Mouse (Mus musculus): ENCODE measurements at regions not wholly inside any gene's neighbourhood (a gene's known extent, or its start where the extent isn't known, plus 50 kb on each side); places are given as distances from the start of the nearest gene placed in this dataset.
"Not testable (repeated sequence)": the region's sequence is repeated elsewhere in the genome, so short reads cannot be mapped to it uniquely, and the experiment has no call there.

GRCm38 (mm10) chr13:12940911-12941310 lies 64.3 kb downstream of the Prl2c2 start:
- H3K36me3 ChIP-seq (ENCODE audit: control insufficient read depth, insufficient read depth, low read length); H3K4me1 ChIP-seq (ENCODE audit: control insufficient read depth, insufficient read depth, low read length); H3K4me3 ChIP-seq (ENCODE audit: low read depth, low read length); DNase-seq (ENCODE audit: low spot score); H3K4me2 ChIP-seq (ENCODE audit: low read length); H3K9ac ChIP-seq (ENCODE audit: low read length); ATAC-seq; H3K27me3 ChIP-seq (replicated peaks; ENCODE audit: control insufficient read depth, insufficient read depth, low read length); H3K27ac ChIP-seq (ENCODE audit: low read depth, low read length): not testable (repeated sequence)
- H3K9me3 ChIP-seq (replicated peaks; ENCODE audit: control insufficient read depth, low read length), result peaks cover 23% of the 10 kb centered on the region

- ATAC-seq; H3K27ac ChIP-seq (ENCODE audit: low read depth, low read length); H3K9ac ChIP-seq (ENCODE audit: low read length); H3K4me1 ChIP-seq (ENCODE audit: control insufficient read depth, insufficient read depth, low read length); H3K27me3 ChIP-seq (replicated peaks; ENCODE audit: control insufficient read depth, insufficient read depth, low read length); H3K36me3 ChIP-seq (ENCODE audit: control insufficient read depth, insufficient read depth, low read length); H3K4me3 ChIP-seq (ENCODE audit: low read depth, low read length); DNase-seq (ENCODE audit: low spot score); H3K4me2 ChIP-seq (ENCODE audit: low read length): not testable (repeated sequence)
- 2% methylated on average over 1 of the region's 1 CpGs for WGBS
- H3K9me3 ChIP-seq (replicated peaks; ENCODE audit: control insufficient read depth, low read length), result peaks cover 56% of the 10 kb centered on the region
These were observed 70.1 kb downstream of the Prl2c2 start for GRCm38 (mm10) chr13:12935103-12935502.

GRCm38 (mm10) chr13:12931907-12932617 lies 73.1 kb downstream of the Prl2c2 start:
- not testable (repeated sequence) for H3K27me3 ChIP-seq (replicated peaks; ENCODE audit: control insufficient read depth, insufficient read depth, low read length); H3K4me2 ChIP-seq (ENCODE audit: low read length); H3K27ac ChIP-seq (ENCODE audit: low read depth, low read length); H3K9ac ChIP-seq (ENCODE audit: low read length); H3K4me3 ChIP-seq (ENCODE audit: low read depth, low read length); H3K4me1 ChIP-seq (ENCODE audit: control insufficient read depth, insufficient read depth, low read length); H3K36me3 ChIP-seq (ENCODE audit: control insufficient read depth, insufficient read depth, low read length); DNase-seq (ENCODE audit: low spot score)
- ATAC-seq, result 0 out of 2 replicates have a peak, but pooled peaks have one; percentile 19
- 87% methylated on average over 15 of the region's 15 CpGs for WGBS
- peaks cover 65% of the 10 kb centered on the region for H3K9me3 ChIP-seq (replicated peaks; ENCODE audit: control insufficient read depth, low read length)

- Histone ChIP-seq H3K9ac (ENCODE audit: low read length) (no peak overlapping the region), H3K9me3 (replicated peaks; ENCODE audit: control insufficient read depth, low read length) (peaks cover 78% of the 10 kb centered on the region), H3K4me2 (ENCODE audit: low read length) (no peak overlapping the region), H3K27ac (ENCODE audit: low read depth, low read length) (no peak overlapping the region), H3K4me3 (ENCODE audit: low read depth, low read length) (no peak overlapping the region), H3K36me3 (ENCODE audit: control insufficient read depth, insufficient read depth, low read length) (no peaks in the 10 kb centered on the region), H3K27me3 (replicated peaks; ENCODE audit: control insufficient read depth, insufficient read depth, low read length) (no peaks in the 10 kb centered on the region), H3K4me1 (ENCODE audit: control insufficient read depth, insufficient read depth, low read length) (no peaks in the 10 kb centered on the region)
- ATAC-seq (no peak), DNase-seq (ENCODE audit: low spot score) (no peak)
- WGBS, result 81% methylated on average over 5 of the region's 5 CpGs
These were observed 74.6 kb downstream of the Prl2c2 start for GRCm38 (mm10) chr13:12930566-12930965.

GRCm38 (mm10) chr13:12929806-12930205 lies 75.4 kb downstream of the Prl2c2 start:
- Histone ChIP-seq H3K4me1 (ENCODE audit: control insufficient read depth, insufficient read depth, low read length) (no peaks in the 10 kb centered on the region), H3K9ac (ENCODE audit: low read length) (no peak overlapping the region), H3K4me2 (ENCODE audit: low read length) (no peak overlapping the region), H3K27ac (ENCODE audit: low read depth, low read length) (no peak overlapping the region), H3K9me3 (replicated peaks; ENCODE audit: control insufficient read depth, low read length) (peaks cover 74% of the 10 kb centered on the region), H3K36me3 (ENCODE audit: control insufficient read depth, insufficient read depth, low read length) (no peaks in the 10 kb centered on the region), H3K4me3 (ENCODE audit: low read depth, low read length) (no peak overlapping the region), H3K27me3 (replicated peaks; ENCODE audit: control insufficient read depth, insufficient read depth, low read length) (no peaks in the 10 kb centered on the region)
- ATAC-seq (no peak), DNase-seq (ENCODE audit: low spot score) (no peak)
- 92% methylated on average over 5 of the region's 5 CpGs for WGBS

- ATAC-seq, result no peak
These were observed 77.4 kb downstream of the Prl2c2 start for GRCm38 (mm10) chr13:12927587-12928345.

GRCm38 (mm10) chr13:12925604-12926003 lies 79.6 kb downstream of the Prl2c2 start:
- H3K9ac ChIP-seq (ENCODE audit: low read length), result no peak overlapping the region
- peaks cover 65% of the 10 kb centered on the region for H3K9me3 ChIP-seq (replicated peaks; ENCODE audit: control insufficient read depth, low read length)
- DNase-seq (ENCODE audit: low spot score) (no peak), ATAC-seq (peak; percentile 42; the same call in 1 of the 2 replicates)
- WGBS, result 91% methylated on average over 14 of the region's 14 CpGs
- no peaks in the 10 kb centered on the region for H3K36me3 ChIP-seq (ENCODE audit: control insufficient read depth, insufficient read depth, low read length)
- H3K4me3 ChIP-seq (ENCODE audit: low read depth, low read length), result no peak overlapping the region
- H3K4me2 ChIP-seq (ENCODE audit: low read length), result no peak overlapping the region
- no peaks in the 10 kb centered on the region for H3K4me1 ChIP-seq (ENCODE audit: control insufficient read depth, insufficient read depth, low read length)
- H3K27ac ChIP-seq (ENCODE audit: low read depth, low read length), result no peak overlapping the region
- H3K27me3 ChIP-seq (replicated peaks; ENCODE audit: control insufficient read depth, insufficient read depth, low read length), result no peaks in the 10 kb centered on the region

More at GRCm38 (mm10) chr13:12927587-12928345, 77.4 kb downstream of the Prl2c2 start:
- H3K27me3 ChIP-seq (replicated peaks; ENCODE audit: control insufficient read depth, insufficient read depth, low read length), result no peaks in the 10 kb centered on the region
- no peak overlapping the region for H3K4me2 ChIP-seq (ENCODE audit: low read length)
- DNase-seq (ENCODE audit: low spot score), result no peak
- no peak overlapping the region for H3K27ac ChIP-seq (ENCODE audit: low read depth, low read length)
- WGBS, result 91% methylated on average over 15 of the region's 15 CpGs
- no peak overlapping the region for H3K4me3 ChIP-seq (ENCODE audit: low read depth, low read length)
- H3K9me3 ChIP-seq (replicated peaks; ENCODE audit: control insufficient read depth, low read length), result peaks cover 79% of the 10 kb centered on the region
- H3K4me1 ChIP-seq (ENCODE audit: control insufficient read depth, insufficient read depth, low read length), result no peaks in the 10 kb centered on the region
- no peak overlapping the region for H3K9ac ChIP-seq (ENCODE audit: low read length)
- H3K36me3 ChIP-seq (ENCODE audit: control insufficient read depth, insufficient read depth, low read length), result no peaks in the 10 kb centered on the region

- no peak overlapping the region for H3K27ac ChIP-seq (ENCODE audit: low read depth, low read length)
- DNase-seq (ENCODE audit: low spot score), result no peak
- H3K27me3 ChIP-seq (replicated peaks; ENCODE audit: control insufficient read depth, insufficient read depth, low read length), result no peaks in the 10 kb centered on the region
- WGBS, result 86% methylated on average over 5 of the region's 5 CpGs
- no peaks in the 10 kb centered on the region for H3K4me1 ChIP-seq (ENCODE audit: control insufficient read depth, insufficient read depth, low read length)
- no peak overlapping the region for H3K4me3 ChIP-seq (ENCODE audit: low read depth, low read length)
- no peak overlapping the region for H3K4me2 ChIP-seq (ENCODE audit: low read length)
- H3K9ac ChIP-seq (ENCODE audit: low read length), result no peak overlapping the region
- H3K36me3 ChIP-seq (ENCODE audit: control insufficient read depth, insufficient read depth, low read length), result no peaks in the 10 kb centered on the region
- no peak for ATAC-seq
- H3K9me3 ChIP-seq (replicated peaks; ENCODE audit: control insufficient read depth, low read length), result peaks cover 32% of the 10 kb centered on the region
These were observed 92.3 kb downstream of the Prl2c2 start for GRCm38 (mm10) chr13:12912902-12913301.

- Histone ChIP-seq H3K9me3 (replicated peaks; ENCODE audit: control insufficient read depth, low read length) (peaks cover 43% of the 10 kb centered on the region), H3K27me3 (replicated peaks; ENCODE audit: control insufficient read depth, insufficient read depth, low read length) (no peaks in the 10 kb centered on the region), H3K4me1 (ENCODE audit: control insufficient read depth, insufficient read depth, low read length) (no peaks in the 10 kb centered on the region), H3K9ac (ENCODE audit: low read length) (no peak overlapping the region), H3K36me3 (ENCODE audit: control insufficient read depth, insufficient read depth, low read length) (no peaks in the 10 kb centered on the region), H3K4me2 (ENCODE audit: low read length) (no peak overlapping the region), H3K27ac (ENCODE audit: low read depth, low read length) (no peak overlapping the region), H3K4me3 (ENCODE audit: low read depth, low read length) (no peak overlapping the region)
- DNase-seq (ENCODE audit: low spot score) (no peak), ATAC-seq (no peak)
These were observed 99.0 kb downstream of the Prl2c2 start for GRCm38 (mm10) chr13:12906151-12906550.
